ENCODE assay signal across 9 mouse cellular contexts in the genomic region with DNA sequence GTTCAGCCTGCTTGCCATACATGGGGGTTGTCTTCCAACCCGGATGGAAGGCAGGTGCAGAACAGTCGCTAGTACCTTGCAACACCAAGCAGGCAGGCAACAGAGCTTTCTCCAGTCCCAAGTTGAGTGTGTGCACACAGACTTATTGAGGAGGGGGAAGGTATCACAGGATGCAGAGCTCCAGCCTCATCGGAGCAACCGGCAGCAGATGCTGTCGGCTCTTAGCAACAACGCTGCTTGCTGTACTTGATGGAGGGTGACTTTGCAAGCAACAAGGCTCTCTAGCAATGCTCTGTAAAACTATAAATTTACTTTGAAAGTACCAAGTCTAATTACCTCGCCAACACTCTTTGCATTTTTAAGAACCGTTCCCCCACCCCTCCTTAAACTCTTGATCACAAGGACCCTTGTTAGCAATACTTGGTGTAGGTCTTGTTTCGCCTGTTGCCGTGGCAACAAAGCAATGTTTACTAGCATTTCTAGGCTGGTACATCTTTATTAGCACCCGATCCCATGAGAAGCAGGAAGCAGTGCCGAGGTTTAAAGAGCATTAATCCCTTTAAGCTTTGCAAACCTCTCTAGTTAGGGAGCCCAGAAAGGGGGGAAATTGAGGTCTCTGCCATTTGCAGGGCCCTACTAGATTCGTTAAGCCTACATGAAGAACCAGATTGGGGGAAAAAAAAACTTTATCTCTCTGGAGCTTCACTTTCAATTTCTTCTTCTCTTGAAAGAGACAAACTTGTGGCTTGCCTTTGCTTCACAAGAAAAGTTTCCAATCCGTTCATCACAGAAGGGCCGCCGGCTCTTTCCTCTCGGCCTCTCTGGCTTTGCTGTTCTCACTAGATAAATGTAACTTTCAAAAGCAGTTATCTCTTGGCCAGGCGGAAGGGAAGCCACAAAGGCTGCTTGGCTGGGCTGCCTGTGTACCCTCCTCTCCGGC.
DNase-seq lines count a peak whose midpoint lies in the region; ATAC-seq and TF ChIP-seq lines count a peak whose summit lies in the region.
"Had no signal": no experiment of that assay in that cellular context is flagged by ENCODE, and none has a peak within 500 bp of the region (broad histone marks: within the 10 kb centered on the region; RNA-seq: fewer than 3 reads in every experiment).

No protein-coding gene starts in this region.

- no peak for ATAC-seq in intestine, embryonic 14.5 days (replicated peaks; ENCODE audit: low FRiP score, low TSS enrichment, low read depth)
- no peak for ATAC-seq in intestine, postnatal 0 days
- 0 out of 2 replicates have a peak, but pooled peaks have one; percentile 30 for ATAC-seq in hindbrain, embryonic 13.5 days (ENCODE audit: low FRiP score)
- no peak for ATAC-seq in midbrain, embryonic 14.5 days (ENCODE audit: low FRiP score, low TSS enrichment)
- ATAC-seq in kidney, embryonic 14.5 days (ENCODE audit: low FRiP score, low TSS enrichment), result no peak

- H3K4me2 ChIP-seq in intestine, embryonic 14.5 days (ENCODE audit: low read length), result no peak overlapping the region
- H3K4me2 ChIP-seq in intestine, postnatal 0 days (replicated peaks; ENCODE audit: low read depth), result no peak overlapping the region
- H3K4me2 ChIP-seq in hindbrain, embryonic 13.5 days, result no peak overlapping the region
- H3K4me2 ChIP-seq in midbrain, embryonic 14.5 days (ENCODE audit: low read length), result no peak overlapping the region
- no peak overlapping the region for H3K4me2 ChIP-seq in kidney, embryonic 14.5 days (replicated peaks; ENCODE audit: low read depth, low read length)

- no peak overlapping the region for H3K9ac ChIP-seq in intestine, embryonic 14.5 days (ENCODE audit: low read length)
- H3K9ac ChIP-seq in intestine, postnatal 0 days (ENCODE audit: low read depth, low read length), result no peak overlapping the region
- H3K9ac ChIP-seq in hindbrain, embryonic 13.5 days, result 0 out of 2 replicates have a peak overlapping the region, but pooled peaks have one; percentile 5
- H3K9ac ChIP-seq in midbrain, embryonic 14.5 days (replicated peaks; ENCODE audit: low read length), result no peak overlapping the region
- no peak overlapping the region for H3K9ac ChIP-seq in kidney, embryonic 14.5 days (ENCODE audit: low read depth, low read length)

- H3K27ac ChIP-seq in intestine, embryonic 14.5 days (ENCODE audit: low read depth), result peak overlapping the region; percentile 11; the same call in 1 of the 2 replicates
- no peak overlapping the region for H3K27ac ChIP-seq in intestine, postnatal 0 days (ENCODE audit: low read depth, low read length)
- peak overlapping the region; percentile 81 for H3K27ac ChIP-seq in hindbrain, embryonic 13.5 days
- peak overlapping the region; percentile 45 for H3K27ac ChIP-seq in midbrain, embryonic 14.5 days (replicated peaks; ENCODE audit: low read depth, low read length)
- H3K27ac ChIP-seq in kidney, embryonic 14.5 days (ENCODE audit: low read depth, low read length), result no peak overlapping the region; the same call in 1 of the 2 replicates
- H3K27ac ChIP-seq: macrophage had no signal

- TF ChIP-seq CTCF in intestine, postnatal 0 days (IDR thresholded peaks at IDR 0.05; ENCODE audit: low read depth), result no peak

- H3K4me3 ChIP-seq in intestine, embryonic 14.5 days (ENCODE audit: low read depth, low read length), result no peak overlapping the region
- H3K4me3 ChIP-seq in intestine, postnatal 0 days (ENCODE audit: low read depth, low read length), result no peak overlapping the region
- no peak overlapping the region for H3K4me3 ChIP-seq in hindbrain, embryonic 13.5 days
- no peak overlapping the region for H3K4me3 ChIP-seq in midbrain, embryonic 14.5 days (replicated peaks; ENCODE audit: low read depth, low read length)
- no peak overlapping the region for H3K4me3 ChIP-seq in kidney, embryonic 14.5 days (ENCODE audit: low read length)

- peaks cover 12% of the 10 kb centered on the region for H3K4me1 ChIP-seq in intestine, embryonic 14.5 days (replicated peaks; ENCODE audit: control insufficient read depth, insufficient read depth, low read length)
- H3K4me1 ChIP-seq in intestine, postnatal 0 days (replicated peaks; ENCODE audit: control insufficient read depth, insufficient read depth, low read length), result no peaks in the 10 kb centered on the region
- H3K4me1 ChIP-seq in hindbrain, embryonic 13.5 days (replicated peaks), result peaks cover 77% of the 10 kb centered on the region
- H3K4me1 ChIP-seq in midbrain, embryonic 14.5 days (ENCODE audit: control insufficient read depth, insufficient read depth, low read length), result peaks cover 45% of the 10 kb centered on the region
- H3K4me1 ChIP-seq in kidney, embryonic 14.5 days (ENCODE audit: control insufficient read depth, insufficient read depth, low read length), result peaks cover 44% of the 10 kb centered on the region

- no peak for DNase-seq in intestine, embryonic 14.5 days (ENCODE audit: low spot score)
- DNase-seq in brain, adult 2 months (ENCODE audit: low read depth, low spot score), result peak; percentile 42
- DNase-seq in midbrain, embryonic 14.5 days, result peak; percentile 83
- DNase-seq in left cerebral cortex, adult 18-20 months (ENCODE audit: low spot score in 2 of 2), result no peak
- no peak for DNase-seq in left cerebral cortex, adult 11 months (ENCODE audit: low spot score)

- H3K36me3 ChIP-seq in intestine, embryonic 14.5 days (ENCODE audit: control insufficient read depth, insufficient read depth, low read length), result no peaks in the 10 kb centered on the region; the same call in 1 of the 2 replicates
- H3K36me3 ChIP-seq in intestine, postnatal 0 days (ENCODE audit: control insufficient read depth, insufficient read depth), result no peaks in the 10 kb centered on the region
- H3K36me3 ChIP-seq in hindbrain, embryonic 13.5 days, result peaks cover 3% of the 10 kb centered on the region
- no peaks in the 10 kb centered on the region for H3K36me3 ChIP-seq in midbrain, embryonic 14.5 days (ENCODE audit: control insufficient read depth, insufficient read depth, low read length)
- no peaks in the 10 kb centered on the region for H3K36me3 ChIP-seq in kidney, embryonic 14.5 days (ENCODE audit: control insufficient read depth, insufficient read depth, low read length)

- no peaks in the 10 kb centered on the region for H3K9me3 ChIP-seq in intestine, embryonic 14.5 days (ENCODE audit: control insufficient read depth, low read length)
- no peaks in the 10 kb centered on the region for H3K9me3 ChIP-seq in intestine, postnatal 0 days (ENCODE audit: control insufficient read depth)
- no peaks in the 10 kb centered on the region for H3K9me3 ChIP-seq in hindbrain, embryonic 13.5 days
- no peaks in the 10 kb centered on the region for H3K9me3 ChIP-seq in midbrain, embryonic 14.5 days (ENCODE audit: control insufficient read depth, low read length)
- no peaks in the 10 kb centered on the region for H3K9me3 ChIP-seq in kidney, embryonic 14.5 days (ENCODE audit: control insufficient read depth, low read length)

- 46% methylated on average over 19 of the region's 19 CpGs for WGBS in intestine, embryonic 14.5 days
- WGBS in intestine, postnatal 0 days, result 53% methylated on average over 19 of the region's 19 CpGs
- 43% methylated on average over 19 of the region's 19 CpGs for WGBS in hindbrain, embryonic 13.5 days
- 18% methylated on average over 19 of the region's 19 CpGs for WGBS in midbrain, embryonic 14.5 days
- WGBS in kidney, embryonic 14.5 days, result 51% methylated on average over 19 of the region's 19 CpGs

- H3K27me3 ChIP-seq in intestine, embryonic 14.5 days (replicated peaks; ENCODE audit: control insufficient read depth, insufficient read depth, low read length), result no peaks in the 10 kb centered on the region
- no peaks in the 10 kb centered on the region for H3K27me3 ChIP-seq in intestine, postnatal 0 days (replicated peaks; ENCODE audit: control insufficient read depth, insufficient read depth, low read length)
- H3K27me3 ChIP-seq in hindbrain, embryonic 13.5 days, result no peaks in the 10 kb centered on the region
- H3K27me3 ChIP-seq in midbrain, embryonic 14.5 days (ENCODE audit: control insufficient read depth, insufficient read depth, low read length), result no peaks in the 10 kb centered on the region
- H3K27me3 ChIP-seq in kidney, embryonic 14.5 days (ENCODE audit: control insufficient read depth, insufficient read depth, low read length), result no peaks in the 10 kb centered on the region

Comparison
In these comparisons a context has a peak if more than half of its experiments do, and no peak if none do; other contexts are left out.
1. H3K27ac ChIP-seq: peak in intestine, embryonic 14.5 days (single experiment), hindbrain, embryonic 13.5 days (single experiment) and midbrain, embryonic 14.5 days (single experiment); none in intestine, postnatal 0 days (single experiment) and kidney, embryonic 14.5 days (single experiment).
2. DNase-seq: peak in brain, adult 2 months (single experiment) and midbrain, embryonic 14.5 days (single experiment); none in intestine, embryonic 14.5 days (single experiment), left cerebral cortex, adult 18-20 months (0 of 2) and left cerebral cortex, adult 11 months (single experiment).